Mouse (Mus musculus): Measurements from ENCODE around the gene C2cd2. TPM values are rescaled to one million over a fixed set of nuclear protein-coding genes. Genes with fewer than 3 reads are reported as not detected.

The C2cd2 gene
- polyA plus RNA-seq, 1 experiment, result 21.3 TPM

GRCm38 (mm10) chr16:97927331-97927938 lies 35.0 kb downstream of the C2cd2 start:
- Histone ChIP-seq H3K27me3 (ENCODE audit: control insufficient read depth, insufficient read depth, low read length) (no peaks in the 10 kb centered on the region), H3K36me3 (ENCODE audit: control insufficient read depth, insufficient read depth, low read length) (no peaks in the 10 kb centered on the region), H3K4me3 (ENCODE audit: extremely low read depth, insufficient read depth, insufficient read length) (no peak overlapping the region), H3K27ac (ENCODE audit: insufficient read depth, low read length) (no peak overlapping the region), H3K4me1 (ENCODE audit: control insufficient read depth, insufficient read depth, insufficient read length) (no peaks in the 10 kb centered on the region)
- DNase-seq (ENCODE audit: low read depth in 1 of 2, low spot score in 2 of 2), result no peak
- TF ChIP-seq POLR2A (IDR thresholded peaks at IDR 0.05; ENCODE audit: low read depth, low read length), result no peak
- TF ChIP-seq CTCF (IDR thresholded peaks at IDR 0.05; ENCODE audit: extremely low read depth, insufficient read depth, insufficient read length, insufficient replicate concordance), result no peak
- 63% methylated on average over 3 of the region's 3 CpGs for WGBS

GRCm38 (mm10) chr16:97926381-97926780 lies 36.0 kb downstream of the C2cd2 start:
- no peak overlapping the region for H3K4me3 ChIP-seq (ENCODE audit: extremely low read depth, insufficient read depth, insufficient read length)
- no peak overlapping the region for H3K27ac ChIP-seq (ENCODE audit: insufficient read depth, low read length)
- 83% methylated on average over 9 of the region's 9 CpGs for WGBS
- no peaks in the 10 kb centered on the region for H3K36me3 ChIP-seq (ENCODE audit: control insufficient read depth, insufficient read depth, low read length)
- TF ChIP-seq POLR2A (IDR thresholded peaks at IDR 0.05; ENCODE audit: low read depth, low read length), result no peak
- no peak for TF ChIP-seq CTCF (IDR thresholded peaks at IDR 0.05; ENCODE audit: extremely low read depth, insufficient read depth, insufficient read length, insufficient replicate concordance)
- H3K4me1 ChIP-seq (ENCODE audit: control insufficient read depth, insufficient read depth, insufficient read length), result peaks cover 2% of the 10 kb centered on the region
- no peak for DNase-seq (ENCODE audit: low read depth in 1 of 2, low spot score in 2 of 2)
- H3K27me3 ChIP-seq (ENCODE audit: control insufficient read depth, insufficient read depth, low read length), result no peaks in the 10 kb centered on the region

DNA sequence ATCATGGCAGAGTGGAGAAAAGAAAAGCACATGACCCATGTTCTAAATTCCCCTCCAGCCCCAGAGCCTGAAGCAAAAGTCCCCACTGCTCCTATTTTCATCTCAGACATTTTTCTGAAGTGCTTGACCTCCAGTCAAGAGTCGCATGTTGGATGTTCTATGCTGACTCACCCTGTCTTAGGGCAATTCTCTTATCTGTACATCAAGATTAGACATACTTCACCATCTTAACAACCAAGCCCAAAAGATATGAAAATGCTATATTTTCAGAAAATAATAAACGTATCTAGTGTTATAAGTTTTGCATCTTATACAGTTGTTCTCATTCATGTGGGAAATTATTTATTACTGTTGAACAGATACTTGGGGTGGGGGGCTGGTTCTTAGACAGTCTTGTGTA lies 36.6 kb downstream of the C2cd2 start:
- Histone ChIP-seq H3K27me3 (ENCODE audit: control insufficient read depth, insufficient read depth, low read length) (no peaks in the 10 kb centered on the region), H3K36me3 (ENCODE audit: control insufficient read depth, insufficient read depth, low read length) (no peaks in the 10 kb centered on the region), H3K4me3 (ENCODE audit: extremely low read depth, insufficient read depth, insufficient read length) (no peak overlapping the region), H3K27ac (ENCODE audit: insufficient read depth, low read length) (no peak overlapping the region), H3K4me1 (ENCODE audit: control insufficient read depth, insufficient read depth, insufficient read length) (peaks cover 2% of the 10 kb centered on the region)
- WGBS, result 72% methylated on average over 2 of the region's 2 CpGs
- TF ChIP-seq POLR2A (IDR thresholded peaks at IDR 0.05; ENCODE audit: low read depth, low read length) (no peak), CTCF (IDR thresholded peaks at IDR 0.05; ENCODE audit: extremely low read depth, insufficient read depth, insufficient read length, insufficient replicate concordance) (no peak)
- no peak for DNase-seq (ENCODE audit: low read depth in 1 of 2, low spot score in 2 of 2)

DNA sequence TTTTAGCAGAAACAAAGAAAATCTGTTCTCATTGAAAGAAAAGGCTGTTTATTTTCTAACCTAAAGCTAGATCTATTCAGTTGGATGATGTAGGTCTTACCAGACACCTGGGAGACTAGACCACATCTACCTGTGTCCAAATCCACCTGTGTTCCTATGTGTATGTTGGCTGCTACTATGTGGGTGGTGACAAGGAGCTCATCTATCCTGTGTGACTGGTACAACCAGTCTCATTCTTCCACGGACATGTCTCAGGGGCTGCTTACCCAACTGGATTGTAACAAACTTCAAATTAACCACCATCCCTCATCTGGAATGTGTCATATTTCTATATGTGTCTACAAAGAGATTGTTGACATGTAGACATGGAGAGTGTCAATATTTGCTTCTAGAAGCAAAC lies 38.7 kb downstream of the C2cd2 start:
- no peak for DNase-seq (ENCODE audit: low read depth in 1 of 2, low spot score in 2 of 2)
- Histone ChIP-seq H3K27me3 (ENCODE audit: control insufficient read depth, insufficient read depth, low read length) (no peaks in the 10 kb centered on the region), H3K27ac (ENCODE audit: insufficient read depth, low read length) (no peak overlapping the region), H3K4me1 (ENCODE audit: control insufficient read depth, insufficient read depth, insufficient read length) (peaks cover 6% of the 10 kb centered on the region), H3K36me3 (ENCODE audit: control insufficient read depth, insufficient read depth, low read length) (no peaks in the 10 kb centered on the region), H3K4me3 (ENCODE audit: extremely low read depth, insufficient read depth, insufficient read length) (no peak overlapping the region)
- TF ChIP-seq CTCF (IDR thresholded peaks at IDR 0.05; ENCODE audit: extremely low read depth, insufficient read depth, insufficient read length, insufficient replicate concordance), result no peak
- no peak for TF ChIP-seq POLR2A (IDR thresholded peaks at IDR 0.05; ENCODE audit: low read depth, low read length)
- WGBS, result 90% methylated on average over 1 of the region's 1 CpGs

DNA sequence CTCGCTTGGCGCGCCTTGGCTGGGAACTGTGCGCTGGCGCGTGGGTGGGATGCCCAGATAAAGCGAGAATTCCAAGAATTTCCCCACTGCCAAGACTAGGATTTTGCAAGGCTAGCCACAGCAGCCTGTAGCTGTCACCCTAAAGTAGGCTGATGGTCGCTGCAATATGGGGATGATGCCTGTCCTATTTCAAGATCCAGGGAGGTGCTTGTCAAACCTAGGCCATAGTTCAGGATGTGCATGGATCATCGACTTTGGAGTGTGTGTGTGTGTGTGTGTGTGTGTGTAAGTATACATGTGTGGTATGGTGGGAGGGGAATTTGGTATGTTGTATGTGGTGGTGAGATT lies 39.6 kb downstream of the C2cd2 start:
- Histone ChIP-seq H3K4me3 (ENCODE audit: extremely low read depth, insufficient read depth, insufficient read length) (peak overlapping the region; percentile 75), H3K4me1 (ENCODE audit: control insufficient read depth, insufficient read depth, insufficient read length) (peaks cover 6% of the 10 kb centered on the region), H3K36me3 (ENCODE audit: control insufficient read depth, insufficient read depth, low read length) (no peaks in the 10 kb centered on the region), H3K27ac (ENCODE audit: insufficient read depth, low read length) (no peak overlapping the region; the same call in 1 of the 2 replicates), H3K27me3 (ENCODE audit: control insufficient read depth, insufficient read depth, low read length) (no peaks in the 10 kb centered on the region)
- DNase-seq (ENCODE audit: low read depth in 1 of 2, low spot score in 2 of 2), result no peak
- 1% methylated on average over 9 of the region's 9 CpGs for WGBS
- no peak for TF ChIP-seq CTCF (IDR thresholded peaks at IDR 0.05; ENCODE audit: extremely low read depth, insufficient read depth, insufficient read length, insufficient replicate concordance)
- TF ChIP-seq POLR2A (IDR thresholded peaks at IDR 0.05; ENCODE audit: low read depth, low read length), result no peak

GRCm38 (mm10) chr16:97921961-97922778 lies 40.2 kb downstream of the C2cd2 start:
- Histone ChIP-seq H3K27me3 (ENCODE audit: control insufficient read depth, insufficient read depth, low read length) (no peaks in the 10 kb centered on the region), H3K36me3 (ENCODE audit: control insufficient read depth, insufficient read depth, low read length) (no peaks in the 10 kb centered on the region), H3K4me1 (ENCODE audit: control insufficient read depth, insufficient read depth, insufficient read length) (peaks cover 6% of the 10 kb centered on the region), H3K27ac (ENCODE audit: insufficient read depth, low read length) (peak overlapping the region; percentile 71), H3K4me3 (ENCODE audit: extremely low read depth, insufficient read depth, insufficient read length) (peak overlapping the region; percentile 75)
- peak; percentile 38 to 72 for DNase-seq (ENCODE audit: low read depth in 1 of 2, low spot score in 2 of 2)
- TF ChIP-seq CTCF (IDR thresholded peaks at IDR 0.05; ENCODE audit: extremely low read depth, insufficient read depth, insufficient read length, insufficient replicate concordance), result no peak
- peak; percentile 19; the same call in 1 of the 2 replicates for TF ChIP-seq POLR2A (IDR thresholded peaks at IDR 0.05; ENCODE audit: low read depth, low read length)
- WGBS, result under 1% methylated on average over 74 of the region's 75 CpGs

- 100% methylated on average over 1 of the region's 1 CpGs for WGBS
- no peak overlapping the region for H3K4me3 ChIP-seq (ENCODE audit: extremely low read depth, insufficient read depth, insufficient read length)
- no peaks in the 10 kb centered on the region for H3K36me3 ChIP-seq (ENCODE audit: control insufficient read depth, insufficient read depth, low read length)
- H3K4me1 ChIP-seq (ENCODE audit: control insufficient read depth, insufficient read depth, insufficient read length), result peaks cover 6% of the 10 kb centered on the region
- no peak overlapping the region for H3K27ac ChIP-seq (ENCODE audit: insufficient read depth, low read length)
- no peak for TF ChIP-seq POLR2A (IDR thresholded peaks at IDR 0.05; ENCODE audit: low read depth, low read length)
- no peak for TF ChIP-seq CTCF (IDR thresholded peaks at IDR 0.05; ENCODE audit: extremely low read depth, insufficient read depth, insufficient read length, insufficient replicate concordance)
- no peaks in the 10 kb centered on the region for H3K27me3 ChIP-seq (ENCODE audit: control insufficient read depth, insufficient read depth, low read length)
- DNase-seq (ENCODE audit: low read depth in 1 of 2, low spot score in 2 of 2), result no peak
Observed at GRCm38 (mm10) chr16:97920621-97921020, 41.8 kb downstream of the C2cd2 start.

All from spleen, adult 2 months (tissue).